Mouse (Mus musculus) gastrocnemius, adult 8-10 months (tissue): Measurements from ENCODE around the gene Tmem63c. TPM values are rescaled to one million over a fixed set of nuclear protein-coding genes. Genes with fewer than 3 reads are reported as not detected.

Source experiments
- DNase-seq, 2 experiments: peaks; one replicate each; pipeline ENCODE4 v3.0.0; 2022; ENCODE audit warnings: low spot score in 2 of 2
- microRNA-seq: library from miRNA; unstranded; fragments of <30 nt; microRNA quantifications from one replicate; pipeline ENCODE4 v1.2.0, GENCODE M21; 2022
- total RNA-seq, 4 experiments: library from RNA; stranded (reverse); gene quantifications; 2 replicates each; pipeline ENCODE4 v1.2.4; 2022

The Tmem63c gene
- total RNA-seq, 4 experiments from 2014 or later, result 0.10 TPM; not detected in 3

- DNase-seq, result no peak
Observed at GRCm38 (mm10) chr12:87130224-87130623, 109.1 kb downstream of the Tmem63c start.

- DNase-seq, result no peak
Observed at GRCm38 (mm10) chr12:87131181-87131580, 110.0 kb downstream of the Tmem63c start.

- no peak for DNase-seq
Observed at GRCm38 (mm10) chr12:87131619-87132018, 110.5 kb downstream of the Tmem63c start.

- DNase-seq, result no peak
Observed at GRCm38 (mm10) chr12:87132210-87132609, 111.1 kb downstream of the Tmem63c start.

- no peak for DNase-seq
Observed at GRCm38 (mm10) chr12:87132784-87133183, 111.6 kb downstream of the Tmem63c start.

- DNase-seq, result no peak
Observed at GRCm38 (mm10) chr12:87137439-87138341, 116.5 kb downstream of the Tmem63c start.

- DNase-seq, result no peak
Observed at GRCm38 (mm10) chr12:87138342-87138701, 117.2 kb downstream of the Tmem63c start.

- no peak for DNase-seq
Observed at GRCm38 (mm10) chr12:87138768-87139167, 117.6 kb downstream of the Tmem63c start.

Small RNAs within 50 kb of the gene (microRNA-seq; reads per million reads assigned to microRNA genes)
- not detected for gene Gm25847

Other genes with a start within 250 kb of the Tmem63c start
- gene Irf2bpl, start 136.5 kb upstream of the Tmem63c start, total RNA-seq, result 10 to 100 TPM; 21.3 to 27.0 (median 22.9) TPM
- 10 to 100 TPM; 34.5 to 38.7 (median 37.1) TPM for gene Cipc, start 74.3 kb upstream of the Tmem63c start, total RNA-seq
- gene Zdhhc22, start 30.9 kb upstream of the Tmem63c start, total RNA-seq, result not detected
- gene Ngb, start 81.2 kb downstream of the Tmem63c start, total RNA-seq, result not detected
- 10 to 100 TPM; 32.8 to 41.0 (median 38.3) TPM for gene Gstz1, start 125.8 kb downstream of the Tmem63c start, total RNA-seq
- gene Pomt2, start 126.6 kb downstream of the Tmem63c start, total RNA-seq, result 1 to 10 TPM; 4.2 to 7.0 (median 4.9) TPM
- not detected for gene Samd15, start 178.4 kb downstream of the Tmem63c start, total RNA-seq
- gene Tmed8, start 179.1 kb downstream of the Tmem63c start, total RNA-seq, result 1 to 10 TPM in 3 of 4 experiments, under 1 TPM in 1; 0.94 to 1.6 (median 1.5) TPM
- gene Noxred1, start 217.4 kb downstream of the Tmem63c start, total RNA-seq, result under 1 TPM; 0.29 to 0.56 (median 0.38) TPM
- gene Vipas39, start 244.9 kb downstream of the Tmem63c start, total RNA-seq, result 1 to 10 TPM; 6.4 to 8.4 (median 7.5) TPM
- gene Ahsa1, start 245.1 kb downstream of the Tmem63c start, total RNA-seq, result 100 to 1,000 TPM; 106 to 131 (median 116) TPM